Mouse (Mus musculus): ENCODE data around the gene Lhx2. TPM values are rescaled to one million over a fixed set of nuclear protein-coding genes. Genes with fewer than 3 reads are reported as not detected.

Gene Lhx2
- polyA plus RNA-seq, 1 experiment from 2014 or later, result 0.10 TPM

DNA sequence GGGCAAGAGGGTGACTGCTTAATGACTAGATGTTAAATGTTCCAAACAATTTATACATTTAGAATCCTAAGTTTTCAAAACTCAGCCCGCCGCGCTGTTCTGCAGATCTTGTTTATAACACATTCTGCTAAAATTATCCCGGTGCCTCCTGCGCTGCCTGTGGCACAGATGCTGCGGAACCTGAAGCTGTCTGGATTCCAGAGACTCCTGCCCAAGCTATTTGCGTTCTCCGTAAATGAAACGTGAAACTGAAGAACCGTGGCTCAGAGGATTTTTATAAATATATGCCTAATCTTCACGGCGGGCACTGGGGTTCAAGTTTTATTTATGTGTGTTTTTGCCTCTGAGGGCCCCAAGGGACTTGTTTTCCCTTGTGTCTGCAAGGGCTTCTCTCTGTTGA is 64.2 kb downstream of the Lhx2 start:
- Histone ChIP-seq H3K9me3 (replicated peaks) (no peaks in the 10 kb centered on the region), H3K9ac (no peak overlapping the region), H3K36me3 (no peaks in the 10 kb centered on the region), H3K4me2 (no peak overlapping the region), H3K4me3 (replicated peaks) (no peak overlapping the region), H3K27me3 (0 out of 2 replicates have a peak, but pooled peaks cover 2% of the 10 kb centered on the region), H3K4me1 (no peaks in the 10 kb centered on the region), H3K27ac (no peak overlapping the region)
- no peak for ATAC-seq (replicated peaks; ENCODE audit: low FRiP score)
- 62% methylated on average over 12 of the region's 12 CpGs for WGBS

GRCm38 (mm10) chr2:38404007-38404596 is 65.0 kb downstream of the Lhx2 start:
- Histone ChIP-seq H3K9me3 (replicated peaks) (no peaks in the 10 kb centered on the region), H3K4me1 (no peaks in the 10 kb centered on the region)
- 75% methylated on average over 10 of the region's 10 CpGs for WGBS

GRCm38 (mm10) chr2:38405356-38405755 is 66.3 kb downstream of the Lhx2 start:
- Histone ChIP-seq H3K36me3 (no peaks in the 10 kb centered on the region), H3K4me3 (replicated peaks) (no peak overlapping the region), H3K4me2 (no peak overlapping the region), H3K27me3 (0 out of 2 replicates have a peak, but pooled peaks cover 2% of the 10 kb centered on the region), H3K9me3 (replicated peaks) (no peaks in the 10 kb centered on the region), H3K27ac (no peak overlapping the region), H3K9ac (no peak overlapping the region), H3K4me1 (no peaks in the 10 kb centered on the region)
- 83% methylated on average over 4 of the region's 4 CpGs for WGBS
- ATAC-seq (replicated peaks; ENCODE audit: low FRiP score), result no peak

More at GRCm38 (mm10) chr2:38404007-38404596, 65.0 kb downstream of the Lhx2 start:
- Histone ChIP-seq H3K36me3 (no peaks in the 10 kb centered on the region), H3K27me3 (0 out of 2 replicates have a peak, but pooled peaks cover 2% of the 10 kb centered on the region), H3K4me2 (no peak overlapping the region), H3K27ac (no peak overlapping the region), H3K9ac (no peak overlapping the region), H3K4me3 (replicated peaks) (no peak overlapping the region)
- ATAC-seq (replicated peaks; ENCODE audit: low FRiP score), result no peak

- ATAC-seq (replicated peaks; ENCODE audit: low FRiP score), result no peak
- 81% methylated on average over 3 of the region's 3 CpGs for WGBS
- H3K4me1 ChIP-seq, result no peaks in the 10 kb centered on the region
Observed at GRCm38 (mm10) chr2:38409309-38409708, 70.2 kb downstream of the Lhx2 start.

DNA sequence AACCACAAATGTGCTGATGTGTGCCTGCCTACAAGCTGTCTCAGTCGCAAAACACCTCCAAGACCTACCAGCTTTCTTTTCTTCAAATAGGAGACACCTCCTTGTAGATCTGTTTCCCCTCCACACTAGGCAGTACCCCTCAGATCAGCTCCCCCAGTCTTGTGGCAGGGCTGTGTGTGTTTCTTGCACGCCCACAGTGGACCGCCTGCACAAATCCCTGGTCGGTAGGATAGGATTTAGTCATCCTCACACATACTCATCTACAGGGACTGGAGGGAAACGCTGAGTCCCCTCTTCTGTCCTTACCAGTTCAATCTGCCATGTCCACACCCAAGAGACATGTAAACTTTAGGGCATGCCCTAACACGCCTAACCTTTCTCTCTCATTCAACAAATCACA is 71.1 kb downstream of the Lhx2 start:
- no peak overlapping the region for H3K4me3 ChIP-seq (replicated peaks)
- no peaks in the 10 kb centered on the region for H3K36me3 ChIP-seq
- H3K27me3 ChIP-seq, result peaks cover 2% of the 10 kb centered on the region; the same call in 1 of the 2 replicates
- WGBS, result 86% methylated on average over 6 of the region's 6 CpGs
- H3K9me3 ChIP-seq (replicated peaks), result no peaks in the 10 kb centered on the region
- H3K4me1 ChIP-seq, result no peaks in the 10 kb centered on the region
- no peak overlapping the region for H3K4me2 ChIP-seq
- H3K27ac ChIP-seq, result no peak overlapping the region
- no peak overlapping the region for H3K9ac ChIP-seq
- ATAC-seq (replicated peaks; ENCODE audit: low FRiP score), result no peak

More at GRCm38 (mm10) chr2:38409309-38409708, 70.2 kb downstream of the Lhx2 start:
- Histone ChIP-seq H3K27ac (no peak overlapping the region), H3K4me3 (replicated peaks) (no peak overlapping the region), H3K9ac (no peak overlapping the region), H3K27me3 (peaks cover 2% of the 10 kb centered on the region; the same call in 1 of the 2 replicates), H3K9me3 (replicated peaks) (no peaks in the 10 kb centered on the region), H3K4me2 (no peak overlapping the region), H3K36me3 (no peaks in the 10 kb centered on the region)

DNA sequence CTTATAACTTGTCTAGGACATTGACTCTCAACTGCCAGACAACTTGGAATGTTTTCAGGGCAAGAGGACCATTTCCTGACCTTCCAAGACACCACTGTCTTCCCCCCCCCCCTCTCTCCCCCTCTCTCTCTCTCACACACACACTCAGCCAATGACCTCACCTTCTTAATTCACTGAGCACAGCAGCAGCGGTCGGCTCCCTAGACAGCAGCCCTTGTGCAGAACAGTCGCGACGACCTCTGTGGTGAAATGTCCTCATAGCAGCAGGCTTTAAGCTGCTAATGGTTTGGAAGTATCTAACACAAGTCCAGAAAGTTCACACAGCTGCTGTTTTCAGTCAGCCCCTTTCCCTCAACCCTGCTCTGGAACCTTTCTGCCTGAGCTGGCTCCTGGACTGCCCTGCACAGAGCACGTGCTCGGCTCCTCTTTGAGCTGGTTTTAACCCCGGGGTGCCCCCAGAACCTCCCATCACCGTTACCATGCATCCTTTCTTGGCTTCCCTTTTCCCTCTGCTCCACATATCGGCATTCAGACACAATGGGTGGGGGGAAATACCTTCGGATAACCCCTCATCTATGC is 73.6 kb downstream of the Lhx2 start:
- Histone ChIP-seq H3K9ac (no peak overlapping the region), H3K9me3 (replicated peaks) (no peaks in the 10 kb centered on the region), H3K4me1 (no peaks in the 10 kb centered on the region), H3K27ac (no peak overlapping the region), H3K4me3 (replicated peaks) (no peak overlapping the region), H3K27me3 (peaks cover 2% of the 10 kb centered on the region; the same call in 1 of the 2 replicates), H3K4me2 (no peak overlapping the region), H3K36me3 (no peaks in the 10 kb centered on the region)
- 34% methylated on average over 11 of the region's 11 CpGs for WGBS
- no peak for ATAC-seq (replicated peaks; ENCODE audit: low FRiP score)

DNA sequence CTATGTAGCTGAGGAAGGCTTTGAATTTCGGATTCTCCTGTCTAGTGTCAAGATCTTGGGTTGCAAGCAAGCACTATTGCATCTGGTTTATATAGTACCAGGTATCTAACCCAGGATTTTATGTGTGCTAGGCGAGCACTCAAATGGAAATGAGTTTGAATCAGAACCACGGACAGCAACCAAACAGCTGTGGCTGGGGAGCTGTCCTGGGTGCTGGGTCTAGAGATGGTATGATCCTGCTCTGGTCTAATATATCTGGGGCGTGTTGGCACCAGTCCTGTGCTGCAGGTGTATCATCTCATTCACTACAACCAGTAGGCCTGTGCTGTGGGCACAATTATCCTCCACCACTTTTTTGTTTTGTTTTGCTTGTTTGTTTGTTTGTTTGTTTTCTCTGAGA is 78.9 kb downstream of the Lhx2 start:
- no peak overlapping the region for H3K27ac ChIP-seq
- no peaks in the 10 kb centered on the region for H3K36me3 ChIP-seq
- no peaks in the 10 kb centered on the region; the same call in 1 of the 2 replicates for H3K27me3 ChIP-seq
- ATAC-seq (replicated peaks; ENCODE audit: low FRiP score), result no peak
- H3K9me3 ChIP-seq (replicated peaks), result no peaks in the 10 kb centered on the region
- H3K9ac ChIP-seq, result no peak overlapping the region
- 16% methylated on average over 4 of the region's 4 CpGs for WGBS
- H3K4me1 ChIP-seq, result no peaks in the 10 kb centered on the region
- H3K4me2 ChIP-seq, result no peak overlapping the region
- H3K4me3 ChIP-seq (replicated peaks), result no peak overlapping the region

Other genes with a start within 250 kb of the Lhx2 start
- gene Dennd1a, start 51.9 kb upstream of the Lhx2 start, polyA plus RNA-seq (2015; fragmentation: Nextera tagmentation; extraction: Ambion mirVana), result 16.2 and 16.3 TPM in 2 replicates
- 69.3 and 73.1 TPM in 2 replicates for gene Nek6, start 172.4 kb downstream of the Lhx2 start, polyA plus RNA-seq (2015; fragmentation: Nextera tagmentation; extraction: Ambion mirVana)